Mouse (Mus musculus): ENCODE measurements around the gene Batf.

The Batf gene

DNA sequence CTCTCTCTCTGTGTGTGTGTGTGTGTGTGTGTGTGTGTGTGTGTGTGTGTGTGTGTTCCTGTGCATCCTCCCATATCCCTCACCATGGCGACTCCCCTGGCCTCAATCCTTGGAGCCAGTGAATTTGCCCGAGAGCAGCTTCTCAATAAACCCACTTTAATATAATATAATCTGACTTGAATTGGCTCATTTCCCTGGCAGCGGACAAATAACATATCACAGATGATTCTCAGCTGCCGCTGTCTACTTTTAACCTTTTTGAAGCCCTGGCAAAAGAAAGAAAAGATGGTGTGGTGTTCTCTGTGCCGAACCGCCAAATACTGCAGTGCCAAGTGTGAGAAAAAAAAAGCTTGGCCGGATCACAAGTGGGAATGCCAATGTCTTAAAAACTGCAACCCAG is 41.7 kb downstream of the Batf start:
- no peaks in the 10 kb centered on the region for H3K36me3 ChIP-seq (ENCODE audit: control insufficient read depth, insufficient read depth, low read length, poor library complexity, severe bottlenecking)
- DNase-seq (ENCODE audit: low read depth, low spot score) = no peak
- H3K27me3 ChIP-seq (ENCODE audit: control insufficient read depth, insufficient read depth, low read length, poor library complexity, severe bottlenecking) = no peaks in the 10 kb centered on the region

- no peaks in the 10 kb centered on the region for H3K27me3 ChIP-seq (ENCODE audit: control insufficient read depth, insufficient read depth, low read length, poor library complexity, severe bottlenecking)
- H3K36me3 ChIP-seq (ENCODE audit: control insufficient read depth, insufficient read depth, low read length, poor library complexity, severe bottlenecking) = no peaks in the 10 kb centered on the region
- peak; percentile 76 for DNase-seq (ENCODE audit: low read depth, low spot score)
Observed at GRCm38 (mm10) chr12:85729022-85729944, 42.8 kb downstream of the Batf start.

DNA sequence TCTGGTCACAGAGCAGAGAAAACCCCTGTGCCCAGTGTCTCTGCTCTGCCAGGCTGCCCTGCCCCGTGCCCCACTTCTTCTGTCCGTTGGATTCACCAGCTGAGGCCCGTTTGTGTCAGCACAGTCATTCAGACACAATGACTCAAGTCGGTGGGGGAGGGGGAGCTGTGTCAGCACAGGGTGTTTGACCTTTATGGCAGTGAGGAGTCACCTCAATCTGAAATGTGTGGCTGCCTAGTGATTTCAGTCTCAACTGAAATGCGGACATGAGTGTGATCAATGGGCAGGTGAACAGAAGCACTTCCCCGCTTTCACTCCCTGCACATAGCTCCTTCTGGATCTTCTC is 43.4 kb downstream of the Batf start:
- no peaks in the 10 kb centered on the region for H3K27me3 ChIP-seq (ENCODE audit: control insufficient read depth, insufficient read depth, low read length, poor library complexity, severe bottlenecking)
- DNase-seq (ENCODE audit: low read depth, low spot score) = no peak

GRCm38 (mm10) chr12:85736203-85736602 is 49.7 kb downstream of the Batf start:
- Histone ChIP-seq H3K36me3 (ENCODE audit: control insufficient read depth, insufficient read depth, low read length, poor library complexity, severe bottlenecking) (no peaks in the 10 kb centered on the region), H3K27me3 (ENCODE audit: control insufficient read depth, insufficient read depth, low read length, poor library complexity, severe bottlenecking) (no peaks in the 10 kb centered on the region)
- DNase-seq (ENCODE audit: low read depth, low spot score) = no peak

More for the DNA sequence above, 43.4 kb downstream of the Batf start:
- no peaks in the 10 kb centered on the region for H3K36me3 ChIP-seq (ENCODE audit: control insufficient read depth, insufficient read depth, low read length, poor library complexity, severe bottlenecking)

- H3K27me3 ChIP-seq (ENCODE audit: control insufficient read depth, insufficient read depth, low read length, poor library complexity, severe bottlenecking) = no peaks in the 10 kb centered on the region
- no peak for DNase-seq (ENCODE audit: low read depth, low spot score)
- H3K36me3 ChIP-seq (ENCODE audit: control insufficient read depth, insufficient read depth, low read length, poor library complexity, severe bottlenecking) = no peaks in the 10 kb centered on the region
Observed at GRCm38 (mm10) chr12:85736960-85737359, 50.5 kb downstream of the Batf start.

DNA sequence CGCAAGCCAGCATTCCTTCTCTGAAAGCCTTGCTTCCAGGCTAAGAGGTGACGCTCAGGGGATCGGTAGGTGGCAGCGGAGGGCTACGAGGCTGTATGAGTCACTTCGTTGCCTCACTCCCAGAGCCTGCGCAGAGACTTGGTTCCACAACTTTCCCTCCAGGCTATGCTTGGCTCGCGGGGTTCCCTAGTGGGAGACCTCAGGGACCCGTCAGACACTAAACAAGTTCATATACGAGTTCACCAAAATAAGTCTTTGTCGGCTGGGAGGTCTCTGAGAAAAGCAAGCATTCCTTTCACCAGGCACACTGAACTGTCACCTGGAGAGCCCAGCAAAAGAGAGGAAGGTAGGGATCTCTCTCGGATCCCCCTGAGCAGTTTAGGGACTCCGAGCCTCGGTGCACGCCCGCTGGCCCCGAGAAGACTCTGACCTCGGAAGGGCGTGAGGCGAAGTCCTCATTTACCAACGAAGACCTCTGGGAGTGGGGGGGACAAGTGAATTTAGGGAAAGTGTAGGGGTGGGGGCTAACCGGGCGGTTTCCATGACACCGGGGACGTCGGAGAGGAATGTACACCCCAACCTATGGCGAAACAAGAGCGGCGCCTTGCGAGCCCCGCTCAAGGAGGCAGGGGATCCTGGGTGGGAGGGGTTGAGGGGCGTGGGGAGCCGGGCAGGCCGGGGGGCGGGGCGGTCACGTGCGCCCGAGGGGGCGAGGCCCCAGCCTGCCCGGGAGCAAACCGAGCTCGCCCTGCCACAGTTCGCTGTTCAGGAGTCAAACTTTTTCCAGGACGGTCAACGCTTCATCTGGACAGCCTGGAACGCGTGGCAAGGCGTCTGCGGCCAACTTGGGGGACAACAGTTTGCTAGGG is 59.6 kb downstream of the Batf start, which contains the start of gene Flvcr2:
Flvcr2 (plus strand) TSS at position 713 of the 869 bp plus-strand sequence.
- Histone ChIP-seq H3K27me3 (ENCODE audit: control insufficient read depth, insufficient read depth, low read length, poor library complexity, severe bottlenecking) (no peaks in the 10 kb centered on the region; the same call in 1 of the 2 replicates), H3K36me3 (ENCODE audit: control insufficient read depth, insufficient read depth, low read length, poor library complexity, severe bottlenecking) (no peaks in the 10 kb centered on the region)
- DNase-seq (ENCODE audit: low read depth, low spot score) = peak; percentile 23

- H3K27me3 ChIP-seq (ENCODE audit: control insufficient read depth, insufficient read depth, low read length, poor library complexity, severe bottlenecking) = no peaks in the 10 kb centered on the region; the same call in 1 of the 2 replicates
- no peaks in the 10 kb centered on the region for H3K36me3 ChIP-seq (ENCODE audit: control insufficient read depth, insufficient read depth, low read length, poor library complexity, severe bottlenecking)
- DNase-seq (ENCODE audit: low read depth, low spot score) = no peak
Observed at GRCm38 (mm10) chr12:85746696-85747219, 60.3 kb downstream of the Batf start.

- Histone ChIP-seq H3K36me3 (ENCODE audit: control insufficient read depth, insufficient read depth, low read length, poor library complexity, severe bottlenecking) (no peaks in the 10 kb centered on the region), H3K27me3 (ENCODE audit: control insufficient read depth, insufficient read depth, low read length, poor library complexity, severe bottlenecking) (no peaks in the 10 kb centered on the region; the same call in 1 of the 2 replicates)
- no peak for DNase-seq (ENCODE audit: low read depth, low spot score)
Observed at GRCm38 (mm10) chr12:85747343-85747742, 60.9 kb downstream of the Batf start.

GRCm38 (mm10) chr12:85749861-85750260 is 63.4 kb downstream of the Batf start:
- no peak for DNase-seq (ENCODE audit: low read depth, low spot score)
- Histone ChIP-seq H3K36me3 (ENCODE audit: control insufficient read depth, insufficient read depth, low read length, poor library complexity, severe bottlenecking) (no peaks in the 10 kb centered on the region), H3K27me3 (ENCODE audit: control insufficient read depth, insufficient read depth, low read length, poor library complexity, severe bottlenecking) (peaks cover 2% of the 10 kb centered on the region; the same call in 1 of the 2 replicates)

- Histone ChIP-seq H3K27me3 (ENCODE audit: control insufficient read depth, insufficient read depth, low read length, poor library complexity, severe bottlenecking) (0 out of 2 replicates have a peak, but pooled peaks cover 2% of the 10 kb centered on the region), H3K36me3 (ENCODE audit: control insufficient read depth, insufficient read depth, low read length, poor library complexity, severe bottlenecking) (no peaks in the 10 kb centered on the region)
- no peak for DNase-seq (ENCODE audit: low read depth, low spot score)
Observed at GRCm38 (mm10) chr12:85752116-85752515, 65.6 kb downstream of the Batf start.

GRCm38 (mm10) chr12:85753223-85753622 is 66.8 kb downstream of the Batf start:
- 0 out of 2 replicates have a peak, but pooled peaks cover 2% of the 10 kb centered on the region for H3K27me3 ChIP-seq (ENCODE audit: control insufficient read depth, insufficient read depth, low read length, poor library complexity, severe bottlenecking)

DNA sequence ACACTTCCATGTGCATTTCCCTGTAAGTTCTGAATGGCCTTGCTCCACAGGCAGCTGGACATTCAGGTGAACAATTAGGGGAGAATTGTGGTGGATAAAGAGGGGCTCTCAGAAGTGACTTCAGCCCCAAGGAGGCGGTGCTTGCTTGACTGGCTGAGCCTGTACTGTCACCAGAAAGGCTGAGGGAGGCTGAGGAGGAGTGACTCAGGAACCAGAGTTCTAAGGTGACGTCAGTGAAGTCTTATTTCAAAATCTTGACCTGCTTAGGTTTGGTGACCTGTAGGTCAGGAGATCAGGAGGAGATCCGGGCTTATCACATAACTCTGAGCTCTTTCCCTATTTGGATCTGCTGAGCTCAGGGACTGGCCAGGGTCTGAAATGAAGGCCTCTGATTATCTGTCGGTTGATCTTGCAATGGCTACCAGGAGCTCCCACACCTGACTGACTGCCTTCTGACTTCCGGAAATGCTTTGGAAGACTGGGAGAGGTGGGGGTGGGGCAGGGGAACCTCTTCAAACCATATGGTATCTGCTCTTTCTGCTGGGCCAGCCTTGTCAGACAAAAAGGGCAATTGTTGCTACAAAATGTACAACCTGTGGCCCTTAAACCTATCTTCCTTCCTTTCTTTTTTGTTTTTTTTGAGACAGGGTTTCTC is 68.3 kb downstream of the Batf start:
- H3K36me3 ChIP-seq (ENCODE audit: control insufficient read depth, insufficient read depth, low read length, poor library complexity, severe bottlenecking) = no peaks in the 10 kb centered on the region
- no peak for DNase-seq (ENCODE audit: low read depth, low spot score)
- 0 out of 2 replicates have a peak, but pooled peaks cover 2% of the 10 kb centered on the region for H3K27me3 ChIP-seq (ENCODE audit: control insufficient read depth, insufficient read depth, low read length, poor library complexity, severe bottlenecking)

More at GRCm38 (mm10) chr12:85753223-85753622, 66.8 kb downstream of the Batf start:
- H3K36me3 ChIP-seq (ENCODE audit: control insufficient read depth, insufficient read depth, low read length, poor library complexity, severe bottlenecking) = no peaks in the 10 kb centered on the region
- DNase-seq (ENCODE audit: low read depth, low spot score) = no peak

DNA sequence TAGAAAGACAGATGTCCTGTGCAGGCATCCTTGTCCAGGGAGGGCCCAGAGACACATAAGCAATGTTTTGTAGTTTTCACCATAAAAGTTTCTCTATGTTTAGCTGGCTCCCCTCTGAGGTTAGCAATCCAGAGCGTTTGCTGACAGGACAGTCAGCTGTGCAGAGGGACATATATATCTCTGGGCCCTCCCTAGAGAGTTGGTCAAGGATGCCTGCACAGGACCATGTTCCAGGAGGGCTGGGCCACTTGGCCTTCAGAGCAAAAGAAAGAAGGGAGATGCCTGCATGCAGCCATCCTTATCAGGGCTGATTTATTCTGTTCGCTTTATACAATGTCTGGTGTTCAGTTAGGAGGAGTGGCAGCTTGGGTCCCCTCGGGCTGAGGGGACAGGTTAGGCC is 70.0 kb downstream of the Batf start:
- Histone ChIP-seq H3K36me3 (ENCODE audit: control insufficient read depth, insufficient read depth, low read length, poor library complexity, severe bottlenecking) (no peaks in the 10 kb centered on the region), H3K27me3 (ENCODE audit: control insufficient read depth, insufficient read depth, low read length, poor library complexity, severe bottlenecking) (0 out of 2 replicates have a peak, but pooled peaks cover 2% of the 10 kb centered on the region)
- no peak for DNase-seq (ENCODE audit: low read depth, low spot score)

GRCm38 (mm10) chr12:85757074-85757473 is 70.6 kb downstream of the Batf start:
- no peak for DNase-seq (ENCODE audit: low read depth, low spot score)
- 0 out of 2 replicates have a peak, but pooled peaks cover 2% of the 10 kb centered on the region for H3K27me3 ChIP-seq (ENCODE audit: control insufficient read depth, insufficient read depth, low read length, poor library complexity, severe bottlenecking)
- no peaks in the 10 kb centered on the region for H3K36me3 ChIP-seq (ENCODE audit: control insufficient read depth, insufficient read depth, low read length, poor library complexity, severe bottlenecking)

Measured in splenic B cell, adult 2 months (primary cell).